Mouse (Mus musculus) cerebellum, adult 2 months (tissue): Measurements from ENCODE around the gene Ina. TPM values are rescaled to one million over a fixed set of nuclear protein-coding genes. Genes with fewer than 3 reads are reported as not detected.
A peak's percentile ranks its signal among the peaks of the same experiment; 100 is the strongest.
"Not testable (repeated sequence)": the region's sequence is repeated elsewhere in the genome, so short reads cannot be mapped to it uniquely, and the experiment has no call there.

Experiments
- DNase-seq, 2 experiments: peaks; one replicate each; pipeline ENCODE4 v3.0.0; 2021
- H3K27ac ChIP-seq: fragments of 200-500 bp; 2 replicates; pipeline ENCODE4 v1.5.1; 2012; ENCODE audit warnings: low read length, control low read depth, inconsistent platforms; ENCODE audit not compliant: insufficient read depth
- H3K27me3 ChIP-seq: fragments of 200-500 bp; 2 replicates; pipeline ENCODE4 v1.6.1; 2012; ENCODE audit warnings: inconsistent platforms, mild to moderate bottlenecking, low read length, moderate library complexity; ENCODE audit not compliant: control insufficient read depth, insufficient read depth
- H3K4me1 ChIP-seq: fragments of 200-500 bp; 2 replicates; pipeline ENCODE4 v1.6.1; 2011; ENCODE audit warnings: low read length; ENCODE audit not compliant: control insufficient read depth, insufficient read depth
- H3K4me3 ChIP-seq: fragments of 200-500 bp; replicated peaks from 2 replicates; pipeline ENCODE3; 2011; ENCODE audit warnings: mild to moderate bottlenecking, low read depth, low read length, control low read depth; ENCODE audit not compliant: insufficient read depth
- CTCF ChIP-seq: fragments of 200-500 bp; IDR thresholded peaks from 2 replicates; pipeline ENCODE4 v1.5.1; 2011; ENCODE audit warnings: low read depth, mild to moderate bottlenecking, control low read depth, low read length, moderate library complexity, borderline replicate concordance; ENCODE audit not compliant: insufficient read depth
- POLR2A ChIP-seq: fragments of 200-500 bp; IDR thresholded peaks from 2 replicates; pipeline ENCODE4 v1.6.1; 2011; ENCODE audit warnings: low read length, control low read depth, borderline replicate concordance; ENCODE audit not compliant: insufficient read depth
- WGBS: fragments of 180-500 bp; shearing (Covaris S2); methylation state at CpG from one replicate; pipeline ENCODE4 v1.1.7; 2018; 5-methylcytosine and 5-hydroxymethylcytosine counted together
- polyA plus RNA-seq: library from polyadenylated mRNA; depleted of rRNA; stranded (reverse); fragments of >200 nt; gene quantifications from 2 replicates; pipeline ENCODE4 v1.2.3, GENCODE M21; 2012

The Ina gene
- polyA plus RNA-seq, 1 experiment, result 232 TPM

- DNase-seq, result peak; percentile 64 to 78
- Histone ChIP-seq H3K27me3 (no peaks in the 10 kb centered on the region), H3K27ac (peak overlapping the region; percentile 17), H3K4me1 (peaks cover 21% of the 10 kb centered on the region), H3K4me3 (no peak overlapping the region)
- WGBS, result 22% methylated on average over 8 of the region's 8 CpGs
- TF ChIP-seq CTCF (no peak), POLR2A (no peak)
Measured at GRCm38 (mm10) chr19:46998168-46998870, 16.2 kb upstream of the Ina start.

DNA sequence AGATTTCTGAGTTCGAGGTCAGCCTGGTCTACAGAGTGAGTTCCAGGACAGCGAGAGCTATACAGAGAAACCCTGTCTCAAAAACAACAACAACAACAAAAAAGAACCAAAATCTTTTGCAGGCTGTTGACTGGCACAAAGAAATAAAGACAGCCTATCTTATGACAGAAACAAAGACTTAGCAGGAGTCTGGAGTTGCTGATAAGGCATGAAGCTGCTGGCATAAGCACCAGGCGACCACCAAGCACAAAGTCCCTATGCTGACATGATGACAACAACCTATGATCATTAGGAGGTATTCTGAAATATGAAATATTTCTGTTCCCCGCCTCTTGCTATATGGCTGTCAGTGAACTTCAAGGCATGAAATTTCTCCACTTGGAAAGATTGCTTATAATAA is 15.5 kb upstream of the Ina start:
- peaks cover 21% of the 10 kb centered on the region for H3K4me1 ChIP-seq
- no peak for TF ChIP-seq POLR2A
- no peak for TF ChIP-seq CTCF
- 87% methylated on average over 4 of the region's 4 CpGs for WGBS
- H3K4me3 ChIP-seq, result no peak overlapping the region
- no peaks in the 10 kb centered on the region for H3K27me3 ChIP-seq
- no peak for DNase-seq
- no peak overlapping the region for H3K27ac ChIP-seq

DNA sequence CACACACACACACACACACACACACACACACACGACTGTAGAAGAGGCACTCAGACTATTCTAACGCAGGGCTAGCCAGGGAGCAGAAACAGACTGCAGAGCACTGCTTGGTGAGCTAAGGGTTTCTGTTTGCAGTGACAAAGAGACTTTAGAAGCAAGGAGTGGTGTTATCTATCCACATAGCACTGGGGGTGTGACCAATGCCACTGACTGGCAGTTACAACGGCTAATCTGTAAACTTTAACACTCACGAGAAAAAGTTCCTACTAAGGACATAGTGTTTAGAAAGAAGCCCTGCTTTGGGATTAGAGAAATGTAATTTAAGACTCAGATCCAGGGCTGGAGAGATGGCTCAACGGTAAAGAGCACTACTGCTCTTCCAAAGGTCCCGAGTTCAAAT is 14.7 kb upstream of the Ina start:
- WGBS, result 89% methylated on average over 6 of the region's 6 CpGs

DNA sequence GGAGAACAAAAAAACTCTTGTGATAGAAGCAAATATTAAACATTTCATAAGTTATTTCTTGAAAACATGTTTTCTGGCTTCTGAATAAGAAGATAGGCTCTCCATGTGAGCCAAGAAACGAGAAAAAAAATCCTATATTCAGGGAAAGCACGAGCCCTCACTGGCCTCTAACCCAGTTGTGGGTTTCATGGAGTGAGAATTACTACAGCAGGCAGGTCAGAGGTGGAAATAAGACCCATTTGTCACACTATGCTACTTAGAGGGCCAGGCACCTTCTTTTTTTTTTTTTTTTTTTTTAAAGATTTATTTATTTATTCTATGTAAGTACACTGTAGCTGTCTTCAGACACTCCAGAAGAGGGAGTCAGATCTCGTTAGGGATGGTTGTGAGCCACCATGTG is 14.1 kb upstream of the Ina start:
- H3K4me3 ChIP-seq, DNase-seq, H3K27me3 ChIP-seq, H3K27ac ChIP-seq: not testable (repeated sequence)
- WGBS, result 92% methylated on average over 3 of the region's 3 CpGs
- H3K4me1 ChIP-seq, result peaks cover 21% of the 10 kb centered on the region

More for the DNA sequence above, 14.7 kb upstream of the Ina start:
- Histone ChIP-seq H3K4me3 (no peak overlapping the region), H3K27ac (no peak overlapping the region), H3K4me1 (peaks cover 21% of the 10 kb centered on the region), H3K27me3 (no peaks in the 10 kb centered on the region)
- no peak for DNase-seq
- TF ChIP-seq POLR2A, result no peak
- TF ChIP-seq CTCF, result no peak

GRCm38 (mm10) chr19:47003742-47004511 is 10.6 kb upstream of the Ina start:
- TF ChIP-seq POLR2A (no peak), CTCF (no peak)
- no peak overlapping the region for H3K4me3 ChIP-seq
- 72% methylated on average over 6 of the region's 6 CpGs for WGBS
- no peak for DNase-seq
- no peaks in the 10 kb centered on the region for H3K27me3 ChIP-seq
- no peaks in the 10 kb centered on the region for H3K4me1 ChIP-seq
- H3K27ac ChIP-seq, result no peak overlapping the region

GRCm38 (mm10) chr19:47005873-47006272 is 8.6 kb upstream of the Ina start:
- Histone ChIP-seq H3K4me1 (no peaks in the 10 kb centered on the region), H3K27me3 (no peaks in the 10 kb centered on the region), H3K4me3 (no peak overlapping the region), H3K27ac (no peak overlapping the region)
- TF ChIP-seq POLR2A (no peak), CTCF (no peak)
- no peak for DNase-seq
- 73% methylated on average over 5 of the region's 5 CpGs for WGBS

DNA sequence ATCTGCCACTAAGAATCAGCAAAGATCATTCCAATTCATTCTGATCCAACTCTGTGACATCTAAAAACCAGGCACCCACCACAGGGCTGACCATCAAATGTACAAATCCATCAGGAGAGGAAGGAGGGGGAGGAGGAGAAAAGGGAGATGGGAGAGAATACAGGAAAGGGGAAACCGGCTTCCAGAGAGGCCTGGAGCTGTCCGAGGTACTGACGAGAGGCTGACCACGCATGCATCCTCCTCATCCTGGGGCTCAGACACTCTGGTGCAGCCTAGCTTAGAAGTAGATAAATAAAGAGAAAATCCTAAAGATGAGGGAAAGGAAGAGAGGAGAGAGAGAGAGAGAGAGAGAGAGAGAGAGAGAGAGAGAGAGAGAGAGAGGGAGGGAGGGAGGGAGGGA is 8.2 kb upstream of the Ina start:
- TF ChIP-seq CTCF (no peak), POLR2A (no peak)
- no peak for DNase-seq
- Histone ChIP-seq H3K4me1 (no peaks in the 10 kb centered on the region; the same call in 1 of the 2 replicates), H3K4me3 (no peak overlapping the region), H3K27ac (no peak overlapping the region), H3K27me3 (no peaks in the 10 kb centered on the region)
- 42% methylated on average over 4 of the region's 4 CpGs for WGBS

DNA sequence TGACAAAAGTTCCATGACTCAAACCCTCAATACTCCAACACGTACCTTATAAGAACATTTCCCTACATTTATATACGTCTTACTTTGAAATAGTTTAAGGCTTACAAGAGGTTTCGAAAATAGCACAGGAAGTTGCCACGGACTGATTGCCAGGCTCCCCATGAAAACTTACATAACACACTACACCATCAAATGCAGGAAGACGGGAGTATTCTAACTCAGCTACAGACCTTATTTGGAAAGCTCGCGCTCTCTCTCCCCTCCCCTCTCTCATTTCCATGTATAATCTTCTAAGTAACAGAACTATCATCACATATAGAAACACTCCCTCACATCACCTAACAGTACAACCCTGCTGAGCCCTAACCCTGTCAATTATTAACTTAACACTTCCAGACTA is 5.1 kb upstream of the Ina start:
- no peak for DNase-seq
- TF ChIP-seq CTCF (no peak), POLR2A (no peak)
- H3K27ac ChIP-seq, result no peak overlapping the region
- 64% methylated on average over 7 of the region's 7 CpGs for WGBS
- H3K27me3 ChIP-seq, result no peaks in the 10 kb centered on the region
- H3K4me1 ChIP-seq, result peaks cover 8% of the 10 kb centered on the region; the same call in 1 of the 2 replicates
- no peak overlapping the region for H3K4me3 ChIP-seq
